Comparison of ENCODE assay signal across 16 mouse cellular contexts in the genomic region with DNA sequence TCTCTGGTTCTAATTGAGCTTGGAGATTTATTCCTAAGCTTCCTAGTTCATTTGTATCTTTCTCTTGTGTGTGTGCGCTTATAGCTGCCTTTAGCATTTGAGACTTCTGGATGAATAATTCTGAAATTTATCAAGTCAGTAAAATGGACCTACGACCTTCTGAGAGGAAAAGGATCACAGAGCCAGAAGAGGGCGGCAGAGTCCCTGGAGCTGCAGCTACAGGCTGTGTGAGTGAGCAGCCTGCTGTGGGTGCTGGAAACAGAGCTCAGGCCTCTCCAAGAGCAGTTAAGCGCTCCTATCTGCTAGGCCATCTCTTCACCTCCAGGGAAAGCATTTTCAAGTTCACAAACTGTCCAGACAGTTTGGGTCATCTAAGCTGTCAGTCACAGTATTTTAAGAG.
DNase-seq lines count a peak whose midpoint lies in the region; ATAC-seq and TF ChIP-seq lines count a peak whose summit lies in the region.
"Had no signal": no experiment of that assay in that cellular context is flagged by ENCODE, and none has a peak within 500 bp of the region (broad histone marks: within the 10 kb centered on the region; RNA-seq: fewer than 3 reads in every experiment).

No protein-coding gene starts in this region.

- no peak overlapping the region for H3K27ac ChIP-seq in hindbrain, postnatal 0 days
- H3K27ac ChIP-seq in hindbrain, embryonic 13.5 days, result no peak overlapping the region
- H3K27ac ChIP-seq in ES-Bruce4 (ENCODE audit: insufficient read depth, low read length), result no peak overlapping the region
- H3K27ac ChIP-seq in liver, embryonic 11.5 days (ENCODE audit: low read depth, low read length), result peak overlapping the region; percentile 79
- H3K27ac ChIP-seq: embryonic facial prominence, embryonic 13.5 days; heart, embryonic 15.5 days; hindbrain, embryonic 14.5 days; neural tube, embryonic 15.5 days had no signal

- no peak overlapping the region for H3K4me3 ChIP-seq in hindbrain, postnatal 0 days (ENCODE audit: low read length)
- H3K4me3 ChIP-seq in hindbrain, embryonic 13.5 days, result no peak overlapping the region
- no peak overlapping the region for H3K4me3 ChIP-seq in ES-Bruce4 (ENCODE audit: low read depth, low read length)
- H3K4me3 ChIP-seq in liver, embryonic 11.5 days (ENCODE audit: low read depth, low read length), result no peak overlapping the region
- H3K4me3 ChIP-seq: embryonic facial prominence, embryonic 13.5 days; heart, embryonic 15.5 days; limb, embryonic 12.5 days; neural tube, embryonic 15.5 days had no signal

- H3K36me3 ChIP-seq in hindbrain, postnatal 0 days (ENCODE audit: insufficient read depth, low read length), result peaks cover 2% of the 10 kb centered on the region; the same call in 1 of the 2 replicates
- H3K36me3 ChIP-seq in hindbrain, embryonic 13.5 days, result peaks cover 27% of the 10 kb centered on the region
- H3K36me3 ChIP-seq in ES-Bruce4 (ENCODE audit: control insufficient read depth, insufficient read depth, low read length, poor library complexity, severe bottlenecking), result no peaks in the 10 kb centered on the region
- peaks cover 16% of the 10 kb centered on the region for H3K36me3 ChIP-seq in liver, embryonic 11.5 days (ENCODE audit: control insufficient read depth, insufficient read depth, low read length)

- H3K4me2 ChIP-seq in hindbrain, postnatal 0 days (ENCODE audit: low read depth, low read length), result no peak overlapping the region
- no peak overlapping the region for H3K4me2 ChIP-seq in hindbrain, embryonic 13.5 days
- H3K4me2 ChIP-seq in liver, embryonic 11.5 days, result no peak overlapping the region
- H3K4me2 ChIP-seq: embryonic facial prominence, embryonic 13.5 days; heart, embryonic 15.5 days; hindbrain, embryonic 14.5 days; limb, embryonic 12.5 days; neural tube, embryonic 15.5 days had no signal

- intact Hi-C loops in left cerebral cortex, postnatal 4 days (cut with DNase I), result no loop called here

- H3K27me3 ChIP-seq in hindbrain, postnatal 0 days (ENCODE audit: insufficient read depth, low read length), result no peaks in the 10 kb centered on the region
- H3K27me3 ChIP-seq in hindbrain, embryonic 13.5 days, result no peaks in the 10 kb centered on the region
- no peaks in the 10 kb centered on the region for H3K27me3 ChIP-seq in ES-Bruce4 (ENCODE audit: control insufficient read depth, insufficient read depth, low read length, poor library complexity, severe bottlenecking)
- H3K27me3 ChIP-seq in liver, embryonic 11.5 days (replicated peaks; ENCODE audit: control insufficient read depth, insufficient read depth, low read length), result no peaks in the 10 kb centered on the region
- H3K27me3 ChIP-seq: embryonic facial prominence, embryonic 13.5 days; heart, embryonic 15.5 days; limb, embryonic 12.5 days; neural tube, embryonic 15.5 days had no signal

- DNase-seq in hindbrain, postnatal 0 days (ENCODE audit: low spot score), result no peak
- DNase-seq in 416B (ENCODE audit: low read depth), result peak; percentile 21
- peak; percentile 29 for DNase-seq in liver, embryonic 11.5 days (ENCODE audit: low spot score)
- DNase-seq in left cerebral cortex, postnatal 4 days, result no peak
- DNase-seq in right cerebral cortex, postnatal 14 days, result no peak
- DNase-seq: cerebellum, postnatal 10 days; kidney, adult 9 months; layer of hippocampus, adult 9-11 months; thymus, postnatal 14 days had no signal

- 86% methylated on average over 4 of the region's 4 CpGs for WGBS in hindbrain, postnatal 0 days
- WGBS in hindbrain, embryonic 13.5 days, result 85% methylated on average over 4 of the region's 4 CpGs
- 85% methylated on average over 4 of the region's 4 CpGs for WGBS in liver, embryonic 11.5 days

- no peak for ATAC-seq in hindbrain, postnatal 0 days
- ATAC-seq in hindbrain, embryonic 13.5 days (ENCODE audit: low FRiP score), result no peak
- no peak for ATAC-seq in liver, embryonic 11.5 days (replicated peaks; ENCODE audit: low FRiP score)

- TF ChIP-seq POLR2A in ES-Bruce4 (IDR thresholded peaks at IDR 0.05; ENCODE audit: insufficient read depth, low read length), result no peak

- H3K4me1 ChIP-seq in hindbrain, postnatal 0 days (ENCODE audit: insufficient read depth, low read length), result no peaks in the 10 kb centered on the region
- no peaks in the 10 kb centered on the region for H3K4me1 ChIP-seq in hindbrain, embryonic 13.5 days (replicated peaks)
- H3K4me1 ChIP-seq in ES-Bruce4 (ENCODE audit: control insufficient read depth, insufficient read depth, low read length), result no peaks in the 10 kb centered on the region
- peaks cover 50% of the 10 kb centered on the region for H3K4me1 ChIP-seq in liver, embryonic 11.5 days (replicated peaks; ENCODE audit: control insufficient read depth, insufficient read depth, low read length)
- H3K4me1 ChIP-seq: embryonic facial prominence, embryonic 13.5 days; limb, embryonic 12.5 days; neural tube, embryonic 15.5 days had no signal

- no peak overlapping the region for H3K9ac ChIP-seq in hindbrain, postnatal 0 days (replicated peaks; ENCODE audit: low read length)
- no peak overlapping the region for H3K9ac ChIP-seq in hindbrain, embryonic 13.5 days
- H3K9ac ChIP-seq in ES-Bruce4 (ENCODE audit: low read depth, poor library complexity, severe bottlenecking), result no peak overlapping the region
- no peak overlapping the region for H3K9ac ChIP-seq in liver, embryonic 11.5 days (ENCODE audit: low read depth, low read length)
- H3K9ac ChIP-seq: embryonic facial prominence, embryonic 13.5 days; heart, embryonic 15.5 days; hindbrain, embryonic 14.5 days; limb, embryonic 12.5 days; neural tube, embryonic 15.5 days had no signal

- TF ChIP-seq CTCF in hindbrain, postnatal 0 days (IDR thresholded peaks at IDR 0.05; ENCODE audit: low read depth), result 0 out of 2 replicates have a peak, but pooled peaks have one; percentile 14
- TF ChIP-seq CTCF in ES-Bruce4 (IDR thresholded peaks at IDR 0.05; ENCODE audit: low read depth, low read length), result peak; percentile 67

- no peak for TF ChIP-seq EP300 in ES-Bruce4 (IDR thresholded peaks at IDR 0.05; ENCODE audit: insufficient read depth, low read depth, low read length)

- H3K9me3 ChIP-seq in hindbrain, postnatal 0 days (ENCODE audit: low read length), result no peaks in the 10 kb centered on the region
- H3K9me3 ChIP-seq in hindbrain, embryonic 13.5 days, result no peaks in the 10 kb centered on the region
- H3K9me3 ChIP-seq in ES-Bruce4 (replicated peaks; ENCODE audit: control insufficient read depth, insufficient read depth, low read length, poor library complexity, severe bottlenecking), result no peaks in the 10 kb centered on the region
- H3K9me3 ChIP-seq in liver, embryonic 11.5 days (ENCODE audit: control insufficient read depth, low read length), result no peaks in the 10 kb centered on the region
- H3K9me3 ChIP-seq: embryonic facial prominence, embryonic 13.5 days; heart, embryonic 15.5 days; limb, embryonic 12.5 days; neural tube, embryonic 15.5 days had no signal

Comparison
In these comparisons a context has a peak if more than half of its experiments do, and no peak if none do; other contexts are left out.
1. DNase-seq: peak in 416B (single experiment) and liver, embryonic 11.5 days (single experiment); none in hindbrain, postnatal 0 days (single experiment), left cerebral cortex, postnatal 4 days (single experiment) and right cerebral cortex, postnatal 14 days (single experiment).